Mouse (Mus musculus) liver, embryonic 13.5 days (tissue): Measurements from ENCODE around the gene Thnsl1. TPM values are rescaled to one million over a fixed set of nuclear protein-coding genes. Genes with fewer than 3 reads are reported as not detected.

Source experiments
- ATAC-seq: fragments of 200-750 bp; cut with Nextera tagmentation; 2 replicates; pipeline ENCODE4 v1.8.0; 2017; ENCODE audit warnings: low read depth, mild to moderate bottlenecking, moderate number of reproducible peaks, moderate library complexity
- DNase-seq: peaks from one replicate; pipeline ENCODE4 v3.0.0; 2022
- H3K27ac ChIP-seq: fragments of 300-500 bp; sonication (generic); 2 replicates; pipeline ENCODE4 v1.5.1; 2015; ENCODE audit warnings: moderate library complexity, mild to moderate bottlenecking, inconsistent platforms
- H3K27me3 ChIP-seq: fragments of 300-500 bp; sonication (generic); 2 replicates; pipeline ENCODE4 v1.6.1; 2015; ENCODE audit warnings: mild to moderate bottlenecking, inconsistent platforms
- H3K36me3 ChIP-seq: fragments of 300-500 bp; sonication (generic); 2 replicates; pipeline ENCODE4 v1.6.1; 2015; ENCODE audit warnings: mild to moderate bottlenecking, inconsistent platforms
- H3K4me1 ChIP-seq: fragments of 300-500 bp; sonication (generic); replicated peaks from 2 replicates; pipeline ENCODE4 v1.6.1; 2015; ENCODE audit warnings: inconsistent platforms
- H3K4me2 ChIP-seq: fragments of 300-500 bp; sonication (generic); 2 replicates; pipeline ENCODE4 v1.6.1; 2015; ENCODE audit warnings: inconsistent platforms, mild to moderate bottlenecking, moderate library complexity
- H3K4me3 ChIP-seq: fragments of 300-500 bp; sonication (generic); replicated peaks from 2 replicates; pipeline ENCODE4 v1.5.1; 2015; ENCODE audit warnings: mild to moderate bottlenecking, inconsistent platforms
- H3K9ac ChIP-seq: fragments of 300-500 bp; sonication (generic); 2 replicates; pipeline ENCODE4 v1.6.1; 2015; ENCODE audit warnings: mild to moderate bottlenecking, inconsistent platforms
- H3K9me3 ChIP-seq: fragments of 300-500 bp; sonication (generic); replicated peaks from 2 replicates; pipeline ENCODE4 v1.6.1; 2016; ENCODE audit warnings: inconsistent platforms
- WGBS: fragments of 180-500 bp; shearing (Covaris S2); methylation state at CpG from one replicate; pipeline ENCODE4 v1.1.7; 2015; ENCODE audit not compliant: insufficient replicate concordance; 5-methylcytosine and 5-hydroxymethylcytosine counted together
- polyA plus RNA-seq: library from polyadenylated mRNA; unstranded; fragments of >200 nt; fragmentation: Nextera tagmentation; extraction: Ambion mirVana; gene quantifications from 2 replicates; pipeline ENCODE4 v1.2.1, GENCODE M21; 2015

Gene Thnsl1
- 1.7 and 2.6 TPM in 2 replicates for polyA plus RNA-seq

- no peaks in the 10 kb centered on the region for H3K9me3 ChIP-seq
- H3K27me3 ChIP-seq = no peaks in the 10 kb centered on the region
- peaks cover 16% of the 10 kb centered on the region for H3K4me1 ChIP-seq
- no peaks in the 10 kb centered on the region for H3K36me3 ChIP-seq
- DNase-seq = peak; percentile 96
- WGBS = 4% methylated on average over 43 of the region's 43 CpGs
- peak; percentile 99 for ATAC-seq
- H3K9ac ChIP-seq = peak within 1 kb of the TSS; percentile 75
- peak within 1 kb of the TSS; percentile 70 for H3K4me3 ChIP-seq
- H3K27ac ChIP-seq = peak within 1 kb of the TSS; percentile 53
- peak within 1 kb of the TSS; percentile 82 for H3K4me2 ChIP-seq
Observed at GRCm38 (mm10) chr2:21204912-21205830, at the start of gene Thnsl1, which contains the start of gene Enkur. Gene Thnsl1 (plus strand): TSS chr2:21205724. Gene Enkur (minus strand): TSS chr2:21205365.

GRCm38 (mm10) chr2:21164296-21164695 is 41.2 kb upstream of the Thnsl1 start:
- 68% methylated on average over 8 of the region's 8 CpGs for WGBS
- Histone ChIP-seq H3K36me3 (no peaks in the 10 kb centered on the region), H3K27me3 (no peaks in the 10 kb centered on the region), H3K9me3 (no peaks in the 10 kb centered on the region), H3K27ac (no peak overlapping the region), H3K9ac (no peak overlapping the region), H3K4me2 (no peak overlapping the region), H3K4me3 (no peak overlapping the region), H3K4me1 (no peaks in the 10 kb centered on the region)
- ATAC-seq (no peak), DNase-seq (no peak)

- no peaks in the 10 kb centered on the region for H3K36me3 ChIP-seq
- no peak overlapping the region for H3K9ac ChIP-seq
- no peak overlapping the region for H3K4me3 ChIP-seq
- no peak overlapping the region for H3K4me2 ChIP-seq
- DNase-seq = no peak
- H3K9me3 ChIP-seq = no peaks in the 10 kb centered on the region
- H3K27me3 ChIP-seq = no peaks in the 10 kb centered on the region
- H3K27ac ChIP-seq = no peak overlapping the region
- WGBS = 74% methylated on average over 1 of the region's 1 CpGs
- no peak for ATAC-seq
- H3K4me1 ChIP-seq = no peaks in the 10 kb centered on the region
Observed at GRCm38 (mm10) chr2:21167916-21168315, 37.6 kb upstream of the Thnsl1 start.

GRCm38 (mm10) chr2:21172797-21173196 is 32.7 kb upstream of the Thnsl1 start:
- H3K9ac ChIP-seq = no peak overlapping the region

GRCm38 (mm10) chr2:21179136-21179535 is 26.4 kb upstream of the Thnsl1 start:
- Histone ChIP-seq H3K9me3 (no peaks in the 10 kb centered on the region), H3K36me3 (no peaks in the 10 kb centered on the region), H3K27ac (no peak overlapping the region), H3K9ac (no peak overlapping the region), H3K27me3 (no peaks in the 10 kb centered on the region), H3K4me1 (no peaks in the 10 kb centered on the region), H3K4me3 (no peak overlapping the region), H3K4me2 (no peak overlapping the region)
- DNase-seq = no peak
- WGBS = 53% methylated on average over 5 of the region's 5 CpGs
- no peak for ATAC-seq

More at GRCm38 (mm10) chr2:21172797-21173196, 32.7 kb upstream of the Thnsl1 start:
- no peak overlapping the region for H3K4me2 ChIP-seq
- no peaks in the 10 kb centered on the region for H3K27me3 ChIP-seq
- H3K27ac ChIP-seq = no peak overlapping the region
- H3K36me3 ChIP-seq = no peaks in the 10 kb centered on the region
- DNase-seq (no peak), ATAC-seq (no peak)
- WGBS = 41% methylated on average over 3 of the region's 3 CpGs
- H3K9me3 ChIP-seq = no peaks in the 10 kb centered on the region
- no peaks in the 10 kb centered on the region for H3K4me1 ChIP-seq
- H3K4me3 ChIP-seq = no peak overlapping the region

- H3K4me1 ChIP-seq = no peaks in the 10 kb centered on the region
- H3K27me3 ChIP-seq = no peaks in the 10 kb centered on the region
- no peak for ATAC-seq
- WGBS = 29% methylated on average over 1 of the region's 1 CpGs
- H3K27ac ChIP-seq = no peak overlapping the region
- no peak for DNase-seq
- H3K4me2 ChIP-seq = no peak overlapping the region
- no peaks in the 10 kb centered on the region for H3K36me3 ChIP-seq
- H3K9ac ChIP-seq = no peak overlapping the region
- H3K9me3 ChIP-seq = no peaks in the 10 kb centered on the region
- H3K4me3 ChIP-seq = no peak overlapping the region
Observed at GRCm38 (mm10) chr2:21182811-21183210, 22.7 kb upstream of the Thnsl1 start.

GRCm38 (mm10) chr2:21187576-21187975 is 17.9 kb upstream of the Thnsl1 start:
- H3K9me3 ChIP-seq = no peaks in the 10 kb centered on the region
- H3K4me2 ChIP-seq = no peak overlapping the region
- H3K4me3 ChIP-seq = no peak overlapping the region
- no peak overlapping the region for H3K9ac ChIP-seq
- peak; percentile 23 for DNase-seq
- H3K4me1 ChIP-seq = no peaks in the 10 kb centered on the region
- no peaks in the 10 kb centered on the region for H3K36me3 ChIP-seq
- WGBS = 37% methylated on average over 7 of the region's 7 CpGs
- no peak overlapping the region for H3K27ac ChIP-seq
- no peak for ATAC-seq
- no peaks in the 10 kb centered on the region for H3K27me3 ChIP-seq

- DNase-seq (no peak), ATAC-seq (no peak)
- Histone ChIP-seq H3K4me2 (no peak overlapping the region), H3K9me3 (no peaks in the 10 kb centered on the region), H3K27me3 (no peaks in the 10 kb centered on the region), H3K9ac (no peak overlapping the region), H3K4me1 (no peaks in the 10 kb centered on the region), H3K27ac (no peak overlapping the region), H3K4me3 (no peak overlapping the region), H3K36me3 (no peaks in the 10 kb centered on the region)
- 62% methylated on average over 4 of the region's 4 CpGs for WGBS
Observed at GRCm38 (mm10) chr2:21188610-21189009, 16.9 kb upstream of the Thnsl1 start.

GRCm38 (mm10) chr2:21191232-21191631 is 14.3 kb upstream of the Thnsl1 start:
- H3K27ac ChIP-seq = no peak overlapping the region
- no peaks in the 10 kb centered on the region for H3K9me3 ChIP-seq
- ATAC-seq (no peak), DNase-seq (no peak)
- no peak overlapping the region for H3K9ac ChIP-seq
- 18% methylated on average over 1 of the region's 1 CpGs for WGBS
- H3K36me3 ChIP-seq = no peaks in the 10 kb centered on the region
- no peak overlapping the region for H3K4me3 ChIP-seq
- no peaks in the 10 kb centered on the region for H3K27me3 ChIP-seq
- no peak overlapping the region for H3K4me2 ChIP-seq
- no peaks in the 10 kb centered on the region for H3K4me1 ChIP-seq

GRCm38 (mm10) chr2:21195233-21195632 is 10.3 kb upstream of the Thnsl1 start:
- 72% methylated on average over 5 of the region's 5 CpGs for WGBS
- Histone ChIP-seq H3K36me3 (no peaks in the 10 kb centered on the region), H3K4me3 (no peak overlapping the region), H3K9me3 (no peaks in the 10 kb centered on the region), H3K4me1 (no peaks in the 10 kb centered on the region), H3K4me2 (no peak overlapping the region), H3K9ac (no peak overlapping the region), H3K27ac (no peak overlapping the region), H3K27me3 (no peaks in the 10 kb centered on the region)
- DNase-seq = no peak
- ATAC-seq = no peak

GRCm38 (mm10) chr2:21199051-21199450 is 6.5 kb upstream of the Thnsl1 start:
- 31% methylated on average over 3 of the region's 3 CpGs for WGBS
- ATAC-seq (no peak), DNase-seq (no peak)
- no peaks in the 10 kb centered on the region for H3K27me3 ChIP-seq
- H3K4me3 ChIP-seq = no peak overlapping the region
- no peaks in the 10 kb centered on the region for H3K36me3 ChIP-seq
- no peaks in the 10 kb centered on the region for H3K9me3 ChIP-seq
- no peaks in the 10 kb centered on the region for H3K4me1 ChIP-seq
- no peak overlapping the region for H3K4me2 ChIP-seq
- H3K9ac ChIP-seq = no peak overlapping the region
- no peak overlapping the region for H3K27ac ChIP-seq

GRCm38 (mm10) chr2:21202754-21203153 is 2.8 kb upstream of the Thnsl1 start:
- H3K9me3 ChIP-seq = no peaks in the 10 kb centered on the region
- no peak overlapping the region for H3K4me3 ChIP-seq
- no peak for DNase-seq
- H3K4me1 ChIP-seq = peaks cover 16% of the 10 kb centered on the region
- no peaks in the 10 kb centered on the region for H3K27me3 ChIP-seq
- no peak overlapping the region for H3K9ac ChIP-seq
- no peak for ATAC-seq
- H3K27ac ChIP-seq = no peak overlapping the region
- H3K4me2 ChIP-seq = no peak overlapping the region
- H3K36me3 ChIP-seq = no peaks in the 10 kb centered on the region
- WGBS = 57% methylated on average over 2 of the region's 2 CpGs
